Mouse (Mus musculus) liver, embryonic 16.5 days (tissue): ENCODE results near the gene Agpat4. TPM values are rescaled to one million over a fixed set of nuclear protein-coding genes. Genes with fewer than 3 reads are reported as not detected.
"Not testable (repeated sequence)": the region's sequence is repeated elsewhere in the genome, so short reads cannot be mapped to it uniquely, and the experiment has no call there.

ENCODE experiments used
- ATAC-seq: fragments of 200-750 bp; cut with Nextera tagmentation; 2 replicates; pipeline ENCODE4 v1.8.0; 2017; ENCODE audit warnings: low read depth, mild to moderate bottlenecking, moderate number of reproducible peaks, moderate library complexity
- H3K27ac ChIP-seq: fragments of 300-500 bp; sonication (generic); 2 replicates; pipeline ENCODE4 v1.5.1; 2014; ENCODE audit warnings: mild to moderate bottlenecking, low read length
- H3K27me3 ChIP-seq: fragments of 300-500 bp; sonication (generic); 2 replicates; pipeline ENCODE4 v1.6.1; 2014; ENCODE audit warnings: low read depth, low read length, mixed read lengths; ENCODE audit not compliant: control insufficient read depth, insufficient read depth
- H3K36me3 ChIP-seq: fragments of 300-500 bp; sonication (generic); 2 replicates; pipeline ENCODE4 v1.6.1; 2014; ENCODE audit warnings: mild to moderate bottlenecking; ENCODE audit not compliant: control insufficient read depth, insufficient read depth
- H3K4me1 ChIP-seq: fragments of 300-500 bp; sonication (generic); 2 replicates; pipeline ENCODE4 v1.6.1; 2014; ENCODE audit warnings: low read depth, low read length, mixed read lengths; ENCODE audit not compliant: control insufficient read depth
- H3K4me2 ChIP-seq: fragments of 300-500 bp; sonication (generic); 2 replicates; pipeline ENCODE4 v1.6.1; 2014; ENCODE audit warnings: low read depth, low read length, mixed read lengths
- H3K4me3 ChIP-seq: fragments of 300-500 bp; sonication (generic); 2 replicates; pipeline ENCODE4 v1.5.1; 2014; ENCODE audit warnings: low read depth, mild to moderate bottlenecking, low read length
- H3K9ac ChIP-seq: fragments of 300-500 bp; sonication (generic); 2 replicates; pipeline ENCODE4 v1.6.1; 2014; ENCODE audit warnings: low read depth, low read length
- H3K9me3 ChIP-seq: fragments of 300-500 bp; sonication (generic); replicated peaks from 2 replicates; pipeline ENCODE4 v1.6.1; 2016; ENCODE audit warnings: low read length; ENCODE audit not compliant: control insufficient read depth
- WGBS: fragments of 180-500 bp; shearing (Covaris S2); extraction: QIAGEN DNeasy Blood & Tissue Kit; methylation state at CpG from one replicate; pipeline ENCODE4 v1.1.7; 2014; ENCODE audit not compliant: insufficient replicate concordance; 5-methylcytosine and 5-hydroxymethylcytosine counted together
- polyA plus RNA-seq: library from polyadenylated mRNA; unstranded; fragments of >200 nt; fragmentation: Nextera tagmentation; extraction: Ambion mirVana; gene quantifications from 2 replicates; pipeline ENCODE4 v1.2.1, GENCODE M21; 2015

The Agpat4 gene
- polyA plus RNA-seq, 1 experiment from 2014 or later, result 27.2 TPM

GRCm38 (mm10) chr17:12118926-12119641 lies 580 bp downstream of the Agpat4 start:
- Histone ChIP-seq H3K27ac (peak overlapping the region; percentile 93), H3K9ac (peak overlapping the region; percentile 93), H3K4me1 (peaks cover 29% of the 10 kb centered on the region), H3K4me2 (peak overlapping the region; percentile 98), H3K4me3 (peak overlapping the region; percentile 81), H3K9me3 (peaks cover 3% of the 10 kb centered on the region; the same call in 1 of the 2 replicates), H3K27me3 (no peaks in the 10 kb centered on the region), H3K36me3 (peaks cover 2% of the 10 kb centered on the region)
- 0% methylated on average over 30 of the region's 30 CpGs for WGBS
- peak; percentile 86 for ATAC-seq

- peak overlapping the region; percentile 93 for H3K9ac ChIP-seq
- 0 out of 2 replicates have a peak, but pooled peaks have one; percentile 5 for ATAC-seq
- peaks cover 3% of the 10 kb centered on the region; the same call in 1 of the 2 replicates for H3K9me3 ChIP-seq
- H3K4me2 ChIP-seq, result peak overlapping the region; percentile 98
- peaks cover 29% of the 10 kb centered on the region for H3K4me1 ChIP-seq
- H3K4me3 ChIP-seq, result peak overlapping the region; percentile 81
- peaks cover 8% of the 10 kb centered on the region for H3K36me3 ChIP-seq
- WGBS, result under 1% methylated on average over 12 of the region's 12 CpGs
- no peaks in the 10 kb centered on the region for H3K27me3 ChIP-seq
- peak overlapping the region; percentile 93 for H3K27ac ChIP-seq
Observed at GRCm38 (mm10) chr17:12119675-12120074, 1.2 kb downstream of the Agpat4 start.

DNA sequence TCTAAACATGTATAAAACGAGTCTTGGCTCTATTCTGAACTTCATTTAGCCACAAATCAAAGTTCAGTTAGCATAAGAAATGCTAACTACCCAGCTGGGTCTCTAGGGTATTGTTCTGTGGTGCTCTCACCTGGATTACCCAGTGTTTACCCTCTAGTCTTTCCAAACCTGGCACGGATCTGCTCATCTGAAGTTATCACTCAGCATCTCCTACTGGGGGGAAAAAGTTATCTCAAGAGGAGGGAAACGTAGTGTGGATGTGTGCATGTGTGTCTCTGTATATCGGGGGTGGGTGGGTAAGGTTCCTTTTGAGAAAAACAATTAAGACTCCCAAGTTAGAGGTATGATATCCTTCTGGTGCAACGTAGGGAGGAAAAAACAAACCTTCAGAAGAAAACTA lies 1.8 kb downstream of the Agpat4 start:
- Histone ChIP-seq H3K36me3 (peaks cover 14% of the 10 kb centered on the region), H3K4me2 (peak overlapping the region; percentile 98), H3K4me1 (peaks cover 29% of the 10 kb centered on the region), H3K9me3 (peaks cover under 1% of the 10 kb centered on the region; the same call in 1 of the 2 replicates), H3K27ac (peak overlapping the region; percentile 77), H3K4me3 (peak overlapping the region; percentile 81), H3K27me3 (no peaks in the 10 kb centered on the region), H3K9ac (peak overlapping the region; percentile 93)
- WGBS, result 29% methylated on average over 5 of the region's 5 CpGs
- ATAC-seq, result no peak; the same call in 1 of the 2 replicates

- H3K4me1 ChIP-seq, result peaks cover 29% of the 10 kb centered on the region
- peak overlapping the region; percentile 73 for H3K27ac ChIP-seq
- H3K36me3 ChIP-seq, result peaks cover 19% of the 10 kb centered on the region
- peak overlapping the region; percentile 98 for H3K4me2 ChIP-seq
- no peaks in the 10 kb centered on the region for H3K9me3 ChIP-seq
- no peaks in the 10 kb centered on the region for H3K27me3 ChIP-seq
- 82% methylated on average over 7 of the region's 7 CpGs for WGBS
- ATAC-seq, result no peak
- H3K4me3 ChIP-seq, result peak overlapping the region; percentile 81
- H3K9ac ChIP-seq, result peak overlapping the region; percentile 93
Observed at GRCm38 (mm10) chr17:12121226-12121794, 2.8 kb downstream of the Agpat4 start.

DNA sequence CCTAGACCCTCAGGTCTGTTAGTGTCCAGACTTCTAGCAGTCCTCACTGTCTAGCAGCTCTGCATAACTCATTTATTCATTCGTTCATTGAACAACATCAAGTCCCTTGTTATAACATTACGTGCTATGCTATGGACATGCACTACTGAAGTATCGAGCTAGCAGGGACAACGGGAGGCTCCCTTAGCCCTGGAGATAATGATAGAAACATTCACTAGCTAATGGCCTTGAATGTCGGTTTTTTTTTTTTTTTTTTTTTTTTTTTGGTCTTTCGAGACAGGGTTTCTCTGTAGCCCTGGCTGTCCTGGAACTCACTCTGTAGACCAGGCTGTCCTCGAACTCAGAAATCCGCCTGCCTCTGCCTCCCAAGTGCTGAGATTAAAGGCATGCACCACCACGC lies 3.8 kb downstream of the Agpat4 start:
- not testable (repeated sequence) for ATAC-seq, H3K27me3 ChIP-seq, H3K4me3 ChIP-seq, H3K9ac ChIP-seq, H3K9me3 ChIP-seq, H3K27ac ChIP-seq
- Histone ChIP-seq H3K36me3 (peaks cover 19% of the 10 kb centered on the region), H3K4me2 (peak overlapping the region; percentile 98), H3K4me1 (peaks cover 29% of the 10 kb centered on the region)
- 76% methylated on average over 9 of the region's 9 CpGs for WGBS

DNA sequence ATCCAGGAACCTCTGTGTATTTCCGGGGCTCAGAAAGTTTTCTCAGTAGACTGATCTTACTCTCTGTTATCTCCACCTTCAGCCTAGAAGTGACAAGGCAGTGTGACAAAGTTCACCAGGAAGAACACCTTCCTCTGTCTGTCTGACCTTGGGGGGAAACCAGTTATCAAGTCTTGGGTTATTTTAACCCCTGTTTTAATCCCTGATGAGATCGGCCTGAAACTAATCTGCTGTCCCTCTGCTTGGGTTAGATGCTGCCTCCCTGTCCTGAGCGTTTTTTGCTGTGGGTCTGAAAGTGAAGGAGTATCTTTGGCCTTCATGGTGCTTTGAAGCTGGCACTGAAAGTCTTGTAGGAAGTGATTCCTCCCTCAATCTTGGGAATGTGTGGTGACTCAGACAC lies 4.7 kb downstream of the Agpat4 start:
- Histone ChIP-seq H3K27me3 (no peaks in the 10 kb centered on the region), H3K9me3 (no peaks in the 10 kb centered on the region), H3K4me2 (0 out of 2 replicates have a peak overlapping the region, but pooled peaks have one; percentile 98), H3K27ac (peak overlapping the region; percentile 13; the same call in 1 of the 2 replicates), H3K9ac (no peak overlapping the region), H3K4me1 (peaks cover 27% of the 10 kb centered on the region), H3K4me3 (peak overlapping the region; percentile 14; the same call in 1 of the 2 replicates), H3K36me3 (peaks cover 19% of the 10 kb centered on the region)
- 60% methylated on average over 3 of the region's 3 CpGs for WGBS
- no peak for ATAC-seq

DNA sequence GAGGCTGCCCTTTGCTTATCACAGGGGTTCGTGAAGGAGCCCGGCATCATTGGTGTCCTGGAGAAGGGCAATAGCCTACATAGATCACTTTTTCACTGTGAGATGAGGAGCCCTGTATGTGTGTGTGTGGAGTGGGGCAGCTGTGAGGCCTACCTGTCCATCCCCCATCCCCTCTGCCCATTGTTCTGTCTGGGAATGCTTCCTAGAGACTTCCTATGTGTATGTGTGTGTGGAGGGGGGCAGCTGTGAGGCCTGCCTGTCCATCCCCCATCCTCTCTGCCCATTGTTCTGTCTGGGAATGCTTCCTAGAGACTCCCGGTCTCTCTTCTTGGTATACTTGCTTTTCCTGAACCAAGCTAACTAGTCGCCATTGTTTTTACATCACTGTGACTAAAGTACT lies 8.6 kb downstream of the Agpat4 start:
- peaks cover 10% of the 10 kb centered on the region for H3K4me1 ChIP-seq
- H3K9ac ChIP-seq, result no peak overlapping the region
- ATAC-seq, result no peak
- no peaks in the 10 kb centered on the region for H3K9me3 ChIP-seq
- H3K4me2 ChIP-seq, result no peak overlapping the region
- no peaks in the 10 kb centered on the region for H3K27me3 ChIP-seq
- no peak overlapping the region for H3K4me3 ChIP-seq
- no peak overlapping the region for H3K27ac ChIP-seq
- peaks cover 22% of the 10 kb centered on the region for H3K36me3 ChIP-seq
- WGBS, result 68% methylated on average over 4 of the region's 4 CpGs

DNA sequence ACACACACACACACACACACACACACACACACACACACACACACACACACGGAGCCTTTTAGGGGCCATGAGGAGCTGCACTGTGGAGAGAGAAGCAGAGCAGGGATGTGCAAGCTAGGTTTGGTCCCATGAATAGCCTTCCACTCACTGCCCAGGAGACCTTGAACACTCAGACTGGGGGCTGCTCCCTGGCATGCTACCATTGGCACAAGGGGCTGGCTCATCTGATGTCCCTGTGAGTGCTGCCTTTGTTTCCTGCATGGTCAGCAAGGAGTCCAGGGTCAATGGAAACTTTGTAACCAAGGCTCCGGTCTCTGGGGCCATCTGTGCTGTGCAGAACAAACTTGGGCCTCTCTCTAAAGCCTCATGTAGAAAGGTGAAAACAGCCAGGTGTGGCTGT lies 10.5 kb downstream of the Agpat4 start:
- no peak for ATAC-seq
- peaks cover 7% of the 10 kb centered on the region for H3K4me1 ChIP-seq
- 100% methylated on average over 2 of the region's 2 CpGs for WGBS

DNA sequence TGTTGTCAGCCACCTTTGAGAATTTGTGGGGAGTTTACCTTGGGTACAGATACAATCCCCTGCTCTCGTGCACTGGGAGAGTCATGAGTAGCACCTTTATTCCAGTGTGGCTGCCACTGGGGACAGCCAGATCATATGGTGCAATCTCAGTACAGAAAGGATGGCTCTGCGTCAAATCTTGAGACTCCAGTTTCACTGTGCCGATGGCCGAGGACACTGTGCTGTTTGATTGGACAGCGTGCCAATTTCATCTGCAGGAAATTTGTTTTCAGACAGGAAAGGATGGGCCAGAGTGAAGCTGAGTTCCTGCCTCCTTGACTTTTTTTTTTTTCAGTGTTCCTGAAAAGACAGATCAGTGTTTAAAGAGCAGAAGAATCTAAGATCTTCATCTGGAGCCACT lies 12.7 kb downstream of the Agpat4 start:
- H3K36me3 ChIP-seq, result peaks cover 6% of the 10 kb centered on the region
- no peaks in the 10 kb centered on the region for H3K9me3 ChIP-seq
- 76% methylated on average over 5 of the region's 5 CpGs for WGBS
- no peak overlapping the region for H3K9ac ChIP-seq
- H3K27ac ChIP-seq, result no peak overlapping the region
- H3K27me3 ChIP-seq, result no peaks in the 10 kb centered on the region
- H3K4me1 ChIP-seq, result peaks cover 7% of the 10 kb centered on the region
- ATAC-seq, result no peak
- H3K4me3 ChIP-seq, result no peak overlapping the region
- no peak overlapping the region for H3K4me2 ChIP-seq

More for the DNA sequence above, 10.5 kb downstream of the Agpat4 start:
- Histone ChIP-seq H3K9ac (no peak overlapping the region), H3K36me3 (peaks cover 21% of the 10 kb centered on the region), H3K4me3 (no peak overlapping the region), H3K9me3 (no peaks in the 10 kb centered on the region), H3K27ac (no peak overlapping the region), H3K4me2 (no peak overlapping the region), H3K27me3 (no peaks in the 10 kb centered on the region)
